Mouse (Mus musculus) embryonic facial prominence, embryonic 14.5 days (tissue): ENCODE data around the gene Gabrg2. TPM values are rescaled to one million over a fixed set of nuclear protein-coding genes. Genes with fewer than 3 reads are reported as not detected.

Experiments used
- ATAC-seq: fragments of 200-750 bp; cut with Nextera tagmentation; 2 replicates; pipeline ENCODE4 v1.8.0; 2017; ENCODE audit warnings: low read depth, moderate number of reproducible peaks, moderate TSS enrichment
- DNase-seq: peaks from one replicate; pipeline ENCODE4 v3.0.0-alpha.2; 2015; ENCODE audit warnings: low spot score
- H3K27ac ChIP-seq: fragments of 300-500 bp; sonication (generic); replicated peaks from 2 replicates; pipeline ENCODE4 v1.5.1; 2014; ENCODE audit warnings: low read depth, mild to moderate bottlenecking, low read length, moderate library complexity
- H3K27me3 ChIP-seq: fragments of 300-500 bp; sonication (generic); replicated peaks from 2 replicates; pipeline ENCODE4 v1.6.1; 2014; ENCODE audit warnings: low read length; ENCODE audit not compliant: control insufficient read depth, insufficient read depth
- H3K36me3 ChIP-seq: fragments of 300-500 bp; sonication (generic); 2 replicates; pipeline ENCODE4 v1.6.1; 2014; ENCODE audit warnings: low read length, mixed read lengths; ENCODE audit not compliant: control insufficient read depth, insufficient read depth
- H3K4me1 ChIP-seq: fragments of 300-500 bp; sonication (generic); 2 replicates; pipeline ENCODE4 v1.6.1; 2014; ENCODE audit warnings: antibody characterized with exemption, low read length; ENCODE audit not compliant: control insufficient read depth, insufficient read depth
- H3K4me2 ChIP-seq: fragments of 300-500 bp; sonication (generic); 2 replicates; pipeline ENCODE4 v1.6.1; 2014; ENCODE audit warnings: low read depth, mild to moderate bottlenecking, low read length, moderate library complexity, mixed read lengths
- H3K4me3 ChIP-seq: fragments of 300-500 bp; sonication (generic); 2 replicates; pipeline ENCODE4 v1.5.1; 2014; ENCODE audit warnings: low read depth, mild to moderate bottlenecking, low read length
- H3K9ac ChIP-seq: fragments of 300-500 bp; sonication (generic); 2 replicates; pipeline ENCODE4 v1.6.1; 2014; ENCODE audit warnings: low read depth, mild to moderate bottlenecking, low read length, moderate library complexity, mixed read lengths
- H3K9me3 ChIP-seq: fragments of 300-500 bp; sonication (generic); 2 replicates; pipeline ENCODE4 v1.6.1; 2016; ENCODE audit warnings: low read length; ENCODE audit not compliant: control insufficient read depth
- WGBS: fragments of 180-500 bp; shearing (Covaris S2); extraction: QIAGEN DNeasy Blood & Tissue Kit; methylation state at CpG from one replicate; pipeline ENCODE4 v1.1.7; 2014; 5-methylcytosine and 5-hydroxymethylcytosine counted together
- polyA plus RNA-seq: library from polyadenylated mRNA; unstranded; fragments of >200 nt; fragmentation: Nextera tagmentation; extraction: Ambion mirVana; gene quantifications from 2 replicates; pipeline ENCODE4 v1.2.1, GENCODE M21; 2014

Gene Gabrg2
- polyA plus RNA-seq, 1 experiment from 2014 or later: 3.5 TPM

- no peaks in the 10 kb centered on the region for H3K27me3 ChIP-seq
- no peak overlapping the region for H3K9ac ChIP-seq
- H3K4me2 ChIP-seq: no peak overlapping the region
- H3K9me3 ChIP-seq: no peaks in the 10 kb centered on the region
- no peaks in the 10 kb centered on the region for H3K4me1 ChIP-seq
- no peak overlapping the region for H3K4me3 ChIP-seq
- 85% methylated on average over 5 of the region's 5 CpGs for WGBS
- H3K27ac ChIP-seq: no peak overlapping the region
- H3K36me3 ChIP-seq: no peaks in the 10 kb centered on the region
- DNase-seq (no peak), ATAC-seq (no peak)
These were observed 55.2 kb downstream of the Gabrg2 start for GRCm38 (mm10) chr11:41945471-41945870.

GRCm38 (mm10) chr11:41937979-41938378 lies 62.7 kb downstream of the Gabrg2 start:
- H3K36me3 ChIP-seq: no peaks in the 10 kb centered on the region
- H3K9ac ChIP-seq: no peak overlapping the region
- H3K4me1 ChIP-seq: no peaks in the 10 kb centered on the region
- H3K9me3 ChIP-seq: no peaks in the 10 kb centered on the region
- no peaks in the 10 kb centered on the region for H3K27me3 ChIP-seq
- ATAC-seq: peak; percentile 53; the same call in 1 of the 2 replicates
- H3K4me3 ChIP-seq: no peak overlapping the region
- H3K27ac ChIP-seq: no peak overlapping the region
- H3K4me2 ChIP-seq: no peak overlapping the region
- 55% methylated on average over 2 of the region's 2 CpGs for WGBS
- peak; percentile 31 for DNase-seq

GRCm38 (mm10) chr11:41918864-41919263 lies 81.8 kb downstream of the Gabrg2 start:
- Histone ChIP-seq H3K4me2 (no peak overlapping the region), H3K9ac (no peak overlapping the region), H3K9me3 (no peaks in the 10 kb centered on the region), H3K27me3 (no peaks in the 10 kb centered on the region), H3K4me1 (no peaks in the 10 kb centered on the region), H3K4me3 (no peak overlapping the region), H3K27ac (no peak overlapping the region), H3K36me3 (no peaks in the 10 kb centered on the region)
- DNase-seq: no peak
- ATAC-seq: no peak

GRCm38 (mm10) chr11:41914066-41914465 lies 86.6 kb downstream of the Gabrg2 start:
- no peak overlapping the region for H3K27ac ChIP-seq
- no peak overlapping the region for H3K9ac ChIP-seq
- H3K4me3 ChIP-seq: no peak overlapping the region
- no peaks in the 10 kb centered on the region for H3K9me3 ChIP-seq
- H3K27me3 ChIP-seq: no peaks in the 10 kb centered on the region
- H3K4me2 ChIP-seq: no peak overlapping the region
- no peaks in the 10 kb centered on the region for H3K36me3 ChIP-seq
- no peaks in the 10 kb centered on the region for H3K4me1 ChIP-seq
- DNase-seq (no peak), ATAC-seq (no peak)
- 58% methylated on average over 6 of the region's 6 CpGs for WGBS

GRCm38 (mm10) chr11:41903661-41904060 lies 97.0 kb downstream of the Gabrg2 start:
- Histone ChIP-seq H3K9me3 (no peaks in the 10 kb centered on the region), H3K9ac (no peak overlapping the region), H3K4me2 (no peak overlapping the region), H3K4me1 (no peaks in the 10 kb centered on the region), H3K36me3 (no peaks in the 10 kb centered on the region), H3K27ac (no peak overlapping the region), H3K4me3 (no peak overlapping the region), H3K27me3 (no peaks in the 10 kb centered on the region)
- ATAC-seq (no peak), DNase-seq (no peak)
- WGBS: 80% methylated on average over 2 of the region's 2 CpGs

Other genes starting within 250 kb of the Gabrg2 start
- gene Gabra1, start 182.1 kb upstream of the Gabrg2 start, polyA plus RNA-seq: 4.2 and 7.5 TPM in 2 replicates